Mouse (Mus musculus) adrenal gland, postnatal 36 days (tissue): Measurements from ENCODE around the gene Psors1c2. TPM values are rescaled to one million over a fixed set of nuclear protein-coding genes. Genes with fewer than 3 reads are reported as not detected.
"Not testable (repeated sequence)": the region's sequence is repeated elsewhere in the genome, so short reads cannot be mapped to it uniquely, and the experiment has no call there.

Source experiments
- DNase-seq, 2 experiments: peaks; one replicate each; pipeline ENCODE4 v3.0.0; 2021; ENCODE audit warnings: mixed read lengths in 1 of 2
- long read RNA-seq, 2 experiments: library from polyadenylated mRNA; stranded (forward); transcript quantifications; one replicate each; pipeline ENCODE4 v2.0.0; 2021; ENCODE audit warnings: borderline sequencing depth in 2 of 2
- total RNA-seq, 2 experiments: library from RNA; stranded (reverse); gene quantifications; 2 replicates each; pipeline ENCODE4 v1.2.3; 2021

The Psors1c2 gene
- not detected for total RNA-seq
- long read RNA-seq, experiment 1, result 0 reads
- long read RNA-seq, experiment 2, partial matches to known transcripts, result 0 of 1 reads
- long read RNA-seq, experiment 2, other reads (novel, unspliced or antisense), result 0 of 1 reads

GRCm38 (mm10) chr17:35532901-35533300 is at the start of gene Psors1c2:
Gene Psors1c2, plus strand, starts transcription at chr17:35533201.
- DNase-seq, result no peak

- DNase-seq, result peak; percentile 70 to 73
Measured at GRCm38 (mm10) chr17:35484066-35484465, 48.9 kb upstream of the Psors1c2 start.

- peak in 1 of 2 experiments; percentile 11 for DNase-seq
Measured at GRCm38 (mm10) chr17:35485702-35486101, 47.3 kb upstream of the Psors1c2 start.

GRCm38 (mm10) chr17:35486726-35487125 is 46.3 kb upstream of the Psors1c2 start:
- no peak for DNase-seq

- no peak for DNase-seq
Measured at GRCm38 (mm10) chr17:35488041-35488440, 45.0 kb upstream of the Psors1c2 start.

- DNase-seq, result no peak
Measured at GRCm38 (mm10) chr17:35490320-35490719, 42.7 kb upstream of the Psors1c2 start.

- DNase-seq, result no peak
Measured at GRCm38 (mm10) chr17:35497124-35497523, 35.9 kb upstream of the Psors1c2 start.

GRCm38 (mm10) chr17:35502226-35502625 is 30.8 kb upstream of the Psors1c2 start:
- DNase-seq, result no peak

GRCm38 (mm10) chr17:35502762-35503161 is 30.2 kb upstream of the Psors1c2 start:
- no peak for DNase-seq

GRCm38 (mm10) chr17:35503849-35504248 is 29.2 kb upstream of the Psors1c2 start:
- DNase-seq, result no peak

GRCm38 (mm10) chr17:35504628-35505481 is 28.1 kb upstream of the Psors1c2 start:
- no peak for DNase-seq

GRCm38 (mm10) chr17:35505776-35506175 is 27.2 kb upstream of the Psors1c2 start, which contains the start of gene Pou5f1:
Gene Pou5f1, plus strand, starts transcription at chr17:35506018.
- no peak for DNase-seq

- no peak for DNase-seq
Measured at GRCm38 (mm10) chr17:35506881-35507280, 26.1 kb upstream of the Psors1c2 start.

GRCm38 (mm10) chr17:35507556-35508260 is 25.3 kb upstream of the Psors1c2 start:
- no peak for DNase-seq

- not testable (repeated sequence) for DNase-seq
Measured at GRCm38 (mm10) chr17:35508279-35508678, 24.7 kb upstream of the Psors1c2 start.

- DNase-seq, result no peak
Measured at GRCm38 (mm10) chr17:35509284-35509683, 23.7 kb upstream of the Psors1c2 start.

GRCm38 (mm10) chr17:35512916-35513626 is 19.9 kb upstream of the Psors1c2 start:
- DNase-seq, result no peak

GRCm38 (mm10) chr17:35513886-35514285 is 19.1 kb upstream of the Psors1c2 start:
- DNase-seq, result peak; percentile 80 to 85

- DNase-seq, result no peak
Measured at GRCm38 (mm10) chr17:35514756-35515155, 18.2 kb upstream of the Psors1c2 start.

GRCm38 (mm10) chr17:35515911-35516640 is 16.9 kb upstream of the Psors1c2 start:
- DNase-seq, result peak; percentile 22 to 25
